8 mouse cellular contexts compared by ENCODE assay signal in the genomic region with DNA sequence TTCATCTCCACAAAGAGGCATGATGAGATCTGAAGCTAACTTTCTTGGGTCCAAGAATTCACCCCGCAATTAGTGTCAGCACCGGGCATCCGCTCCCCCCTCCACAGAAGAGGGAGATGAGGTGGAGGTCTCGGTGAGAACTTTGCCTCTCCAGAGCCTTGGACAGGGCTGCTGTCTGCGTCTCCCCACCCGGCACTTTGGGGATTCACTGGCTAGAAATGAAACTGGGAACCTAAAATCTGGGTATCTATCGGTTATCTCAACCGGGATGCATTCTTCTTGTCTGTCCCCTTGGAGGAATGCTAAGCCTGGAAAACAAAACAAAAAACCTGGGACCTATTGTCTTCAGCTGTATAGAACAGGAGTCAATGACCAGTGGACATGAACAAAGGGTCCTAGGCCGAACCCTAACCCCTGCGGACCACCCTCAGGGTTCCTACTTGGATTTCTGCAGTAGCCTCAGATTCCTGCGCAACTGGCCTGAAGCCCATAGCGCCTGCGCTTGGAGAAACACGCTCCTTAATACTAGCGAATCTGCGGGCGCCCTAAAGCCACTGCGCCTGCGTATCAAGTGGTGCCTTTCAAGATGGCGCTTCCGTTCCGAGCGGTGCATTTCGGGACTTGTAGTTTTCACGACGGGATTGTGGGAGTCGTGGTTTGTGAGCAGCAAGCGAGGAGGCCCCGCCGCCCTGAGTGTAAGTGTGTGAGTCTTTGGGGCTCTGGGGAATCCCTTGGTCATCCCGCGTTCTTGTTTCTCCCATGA. TPM values are rescaled to one million over a fixed set of nuclear protein-coding genes. Genes with fewer than 3 reads are reported as not detected.
A peak's percentile ranks its signal among the peaks of the same experiment; 100 is the strongest.
DNase-seq lines count a peak whose midpoint lies in the region; ATAC-seq and TF ChIP-seq lines count a peak whose summit lies in the region.

Gene Smim11, plus strand, starts transcription at position 638 of the 763 bp plus-strand sequence.

- H3K9ac ChIP-seq in ES-Bruce4 (ENCODE audit: low read depth, poor library complexity, severe bottlenecking): peak within 1 kb of the TSS; percentile 63
- peak within 1 kb of the TSS; percentile 81 for H3K9ac ChIP-seq in forebrain, embryonic 13.5 days
- peak within 1 kb of the TSS; percentile 78 for H3K9ac ChIP-seq in liver, postnatal 0 days (replicated peaks)
- H3K9ac ChIP-seq in neural tube, embryonic 14.5 days (replicated peaks; ENCODE audit: low read depth, low read length): peak within 1 kb of the TSS; percentile 80

- DNase-seq in heart, postnatal 10 days: peak; percentile 97 to 98
- DNase-seq in large intestine, adult 2 months (ENCODE audit: low read depth, low spot score): peak; percentile 98
- DNase-seq in liver, postnatal 0 days: peak; percentile 95
- DNase-seq in testis, postnatal 10 days (ENCODE audit: low spot score): peak; percentile 94

- TF ChIP-seq EP300 in ES-Bruce4 (IDR thresholded peaks at IDR 0.05; ENCODE audit: insufficient read depth, low read depth, low read length): no peak
- no peak; the same call in 1 of the 2 replicates for TF ChIP-seq EP300 in liver, postnatal 0 days (IDR thresholded peaks at IDR 0.05; ENCODE audit: low read depth)

- peak; percentile 55 for TF ChIP-seq POLR2A in ES-Bruce4 (IDR thresholded peaks at IDR 0.05; ENCODE audit: insufficient read depth, low read length)

- H3K27me3 ChIP-seq in ES-Bruce4 (ENCODE audit: control insufficient read depth, insufficient read depth, low read length, poor library complexity, severe bottlenecking): no peaks in the 10 kb centered on the region
- H3K27me3 ChIP-seq in forebrain, embryonic 13.5 days: 0 out of 2 replicates have a peak, but pooled peaks cover 3% of the 10 kb centered on the region
- H3K27me3 ChIP-seq in liver, postnatal 0 days (ENCODE audit: insufficient read depth, low read length): no peaks in the 10 kb centered on the region
- H3K27me3 ChIP-seq in neural tube, embryonic 14.5 days (ENCODE audit: control insufficient read depth, insufficient read depth, low read length): no peaks in the 10 kb centered on the region

- no peak for TF ChIP-seq CTCF in ES-Bruce4 (IDR thresholded peaks at IDR 0.05; ENCODE audit: low read depth, low read length)
- no peak for TF ChIP-seq CTCF in liver, postnatal 0 days (IDR thresholded peaks at IDR 0.05; ENCODE audit: low read depth)

- H3K36me3 ChIP-seq in ES-Bruce4 (ENCODE audit: control insufficient read depth, insufficient read depth, low read length, poor library complexity, severe bottlenecking): no peaks in the 10 kb centered on the region
- H3K36me3 ChIP-seq in forebrain, embryonic 13.5 days (ENCODE audit: poor library complexity, severe bottlenecking): peaks cover 5% of the 10 kb centered on the region; the same call in 1 of the 2 replicates
- H3K36me3 ChIP-seq in liver, postnatal 0 days (replicated peaks; ENCODE audit: insufficient read depth, low read length): no peaks in the 10 kb centered on the region
- 0 out of 2 replicates have a peak, but pooled peaks cover under 1% of the 10 kb centered on the region for H3K36me3 ChIP-seq in neural tube, embryonic 14.5 days (ENCODE audit: control insufficient read depth, insufficient read depth, low read length)

- peak within 1 kb of the TSS; percentile 87 for H3K4me3 ChIP-seq in ES-Bruce4 (ENCODE audit: low read depth, low read length)
- peak within 1 kb of the TSS; percentile 69 for H3K4me3 ChIP-seq in forebrain, embryonic 13.5 days
- H3K4me3 ChIP-seq in liver, postnatal 0 days (ENCODE audit: low read depth, low read length): peak within 1 kb of the TSS; percentile 70
- H3K4me3 ChIP-seq in neural tube, embryonic 14.5 days (ENCODE audit: low read depth, low read length): peak within 1 kb of the TSS; percentile 70

- no peaks in the 10 kb centered on the region for H3K9me3 ChIP-seq in ES-Bruce4 (replicated peaks; ENCODE audit: control insufficient read depth, insufficient read depth, low read length, poor library complexity, severe bottlenecking)
- H3K9me3 ChIP-seq in forebrain, embryonic 13.5 days (replicated peaks): no peaks in the 10 kb centered on the region
- no peaks in the 10 kb centered on the region for H3K9me3 ChIP-seq in liver, postnatal 0 days (ENCODE audit: low read length)
- no peaks in the 10 kb centered on the region for H3K9me3 ChIP-seq in neural tube, embryonic 14.5 days (ENCODE audit: control insufficient read depth, low read length)

- peaks cover 3% of the 10 kb centered on the region for H3K4me1 ChIP-seq in ES-Bruce4 (ENCODE audit: control insufficient read depth, insufficient read depth, low read length)
- H3K4me1 ChIP-seq in forebrain, embryonic 13.5 days: peaks cover 21% of the 10 kb centered on the region
- peaks cover 17% of the 10 kb centered on the region for H3K4me1 ChIP-seq in liver, postnatal 0 days (ENCODE audit: insufficient read depth)
- peaks cover 11% of the 10 kb centered on the region for H3K4me1 ChIP-seq in neural tube, embryonic 14.5 days (ENCODE audit: control insufficient read depth, insufficient read depth, low read length)

- peak within 1 kb of the TSS; percentile 83 for H3K4me2 ChIP-seq in forebrain, embryonic 13.5 days
- peak within 1 kb of the TSS; percentile 82 for H3K4me2 ChIP-seq in liver, postnatal 0 days (ENCODE audit: low read depth, low read length)
- peak within 1 kb of the TSS; percentile 96 for H3K4me2 ChIP-seq in neural tube, embryonic 14.5 days (ENCODE audit: low read depth, low read length)

- H3K27ac ChIP-seq in ES-Bruce4 (ENCODE audit: insufficient read depth, low read length): peak within 1 kb of the TSS; percentile 13; the same call in 1 of the 2 replicates
- H3K27ac ChIP-seq in forebrain, embryonic 13.5 days: peak within 1 kb of the TSS; percentile 63
- peak within 1 kb of the TSS; percentile 30; the same call in 1 of the 2 replicates for H3K27ac ChIP-seq in liver, postnatal 0 days (ENCODE audit: low read depth)
- peak within 1 kb of the TSS; percentile 83 for H3K27ac ChIP-seq in neural tube, embryonic 14.5 days (ENCODE audit: low read depth, low read length)

- WGBS in forebrain, embryonic 13.5 days: 11% methylated on average over 32 of the region's 32 CpGs
- 6% methylated on average over 32 of the region's 32 CpGs for WGBS in large intestine, adult 2 months
- 7% methylated on average over 32 of the region's 32 CpGs for WGBS in liver, postnatal 0 days (ENCODE audit: insufficient replicate concordance)
- 12% methylated on average over 32 of the region's 32 CpGs for WGBS in neural tube, embryonic 14.5 days

- peak; percentile 92 for ATAC-seq in cerebellum, adult (ENCODE audit: insufficient number of reproducible peaks, low FRiP score, low TSS enrichment)
- ATAC-seq in forebrain, embryonic 13.5 days: peak; percentile 96
- ATAC-seq in liver, postnatal 0 days: peak; percentile 94
- peak; percentile 94 for ATAC-seq in neural tube, embryonic 14.5 days (ENCODE audit: low read depth)

- intact Hi-C loops in heart, postnatal 10 days (cut with DNase I): loop anchor here (10.0 kb wide), 1 partner anchor 606 kb away; no protein-coding TSS in a partner anchor

RNA-seq across cellular contexts. Expression of gene Smim11, which starts in this region (rescaled TPM):
- polyA plus RNA-seq in ES-Bruce4 (2011; ENCODE audit: insufficient read depth, insufficient read length, low read depth, missing spikeins): 28.7 and 37.2 TPM in 2 replicates
- 123 and 144 TPM in 2 replicates for polyA plus RNA-seq in forebrain, embryonic 13.5 days (2015; fragmentation: Nextera tagmentation; extraction: Ambion mirVana)
- 10 to 100 TPM; 48.9 to 54.0 TPM for total RNA-seq in heart, postnatal 10 days (2021)
- 21.2 and 24.0 TPM in 2 replicates for polyA plus RNA-seq in large intestine, adult 2 months (2012; rRNA removed)
- 42.5 and 47.6 TPM in 2 replicates for polyA plus RNA-seq in liver, postnatal 0 days (2015; fragmentation: Nextera tagmentation; extraction: Ambion mirVana)
- 58.0 and 62.9 TPM in 2 replicates for polyA plus RNA-seq in neural tube, embryonic 14.5 days (2014; fragmentation: Nextera tagmentation; extraction: Ambion mirVana)

Comparison
In these comparisons a context has a peak if more than half of its experiments do, and no peak if none do; other contexts are left out.
1. Peak in every context shown above with its lines: DNase-seq, ATAC-seq, H3K4me3 ChIP-seq and H3K27ac ChIP-seq.
2. H3K27ac ChIP-seq: peak in every context shown above with its lines; median percentile 83 in neural tube, embryonic 14.5 days; 63 in forebrain, embryonic 13.5 days; 30 in liver, postnatal 0 days; 13 in ES-Bruce4.